In the genomic region with DNA sequence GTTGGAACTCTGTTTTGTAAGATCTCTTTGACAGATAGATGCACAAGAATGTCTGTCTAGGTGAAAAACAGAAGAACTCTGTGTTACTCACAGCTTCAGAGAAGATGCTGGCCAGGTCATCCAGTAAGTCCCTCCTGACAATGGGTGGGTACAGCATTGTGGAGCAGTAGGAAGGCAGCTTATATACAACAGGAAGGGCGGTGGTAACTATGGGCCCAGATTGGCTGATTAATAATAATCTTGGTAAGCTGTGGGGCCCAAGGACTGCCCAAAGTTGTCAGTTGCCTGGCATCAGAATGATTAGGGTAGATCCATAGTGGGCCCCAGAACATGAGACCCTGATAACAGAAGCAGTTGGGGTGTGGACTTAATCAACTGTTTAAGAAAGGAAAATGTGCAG, we compare ENCODE assay signal across 27 mouse cellular contexts. TPM values are rescaled to one million over a fixed set of nuclear protein-coding genes. Genes with fewer than 3 reads are reported as not detected.
DNase-seq lines count a peak whose midpoint lies in the region; ATAC-seq and TF ChIP-seq lines count a peak whose summit lies in the region.
"Had no signal": no experiment of that assay in that cellular context is flagged by ENCODE, and none has a peak within 500 bp of the region (broad histone marks: within the 10 kb centered on the region; RNA-seq: fewer than 3 reads in every experiment).

A gene (minus strand): TSS at position 158 of the 400 bp plus-strand sequence.

- peak; percentile 93 for ATAC-seq in G1E (ENCODE audit: extremely low read depth, insufficient number of reproducible peaks, low FRiP score, poor library complexity, severe bottlenecking)
- ATAC-seq in liver, postnatal 0 days: peak; percentile 82
- no peak for ATAC-seq in intestine, embryonic 16.5 days
- no peak for ATAC-seq in forebrain, embryonic 12.5 days (ENCODE audit: low FRiP score)
- ATAC-seq: intestine, embryonic 15.5 days; lung, postnatal 0 days; midbrain, embryonic 15.5 days had no signal

- peak; percentile 2 for DNase-seq in G1E (ENCODE audit: low spot score)
- peak; percentile 13 for DNase-seq in c-Kit-positive CD71-positive TER-119-negative erythroid progenitor cells, embryonic 14.5 days (ENCODE audit: low read depth)
- peak; percentile 15 for DNase-seq in liver
- DNase-seq in liver, postnatal 0 days: no peak
- DNase-seq in heart, postnatal 25 days (ENCODE audit: low spot score): no peak
- DNase-seq: cerebellum, adult 9-10 months; gastrocnemius, postnatal 10 days; heart, adult 11 months; heart, postnatal 36 days; kidney, postnatal 10 days; thymus, postnatal 36 days had no signal

- H3K4me1 ChIP-seq in G1E (ENCODE audit: insufficient read depth, low read depth, low read length): peaks cover 35% of the 10 kb centered on the region
- H3K4me1 ChIP-seq in liver, postnatal 0 days (ENCODE audit: insufficient read depth): no peaks in the 10 kb centered on the region
- H3K4me1 ChIP-seq in intestine, embryonic 16.5 days (ENCODE audit: control insufficient read depth, insufficient read depth, low read length): no peaks in the 10 kb centered on the region
- no peaks in the 10 kb centered on the region for H3K4me1 ChIP-seq in forebrain, embryonic 12.5 days
- H3K4me1 ChIP-seq: embryonic facial prominence, embryonic 12.5 days; heart, embryonic 13.5 days; hindbrain, embryonic 15.5 days; intestine, embryonic 15.5 days; limb, embryonic 15.5 days; midbrain, embryonic 15.5 days had no signal

- peak within 1 kb of the TSS; percentile 65 for H3K4me3 ChIP-seq in G1E (ENCODE audit: low read depth, low read length)
- H3K4me3 ChIP-seq in liver, postnatal 0 days (ENCODE audit: low read depth, low read length): no peak within 1 kb of the TSS
- H3K4me3 ChIP-seq in intestine, embryonic 16.5 days (ENCODE audit: low read length): no peak within 1 kb of the TSS
- no peak within 1 kb of the TSS for H3K4me3 ChIP-seq in forebrain, embryonic 12.5 days (replicated peaks)
- H3K4me3 ChIP-seq: embryonic facial prominence, embryonic 12.5 days; heart, embryonic 13.5 days; hindbrain, embryonic 15.5 days; intestine, embryonic 15.5 days; limb, embryonic 15.5 days; midbrain, embryonic 15.5 days; myocyte had no signal

- H3K9ac ChIP-seq in liver, postnatal 0 days (replicated peaks): no peak within 1 kb of the TSS
- H3K9ac ChIP-seq in intestine, embryonic 16.5 days (ENCODE audit: low read depth, low read length): no peak within 1 kb of the TSS
- no peak within 1 kb of the TSS for H3K9ac ChIP-seq in forebrain, embryonic 12.5 days
- H3K9ac ChIP-seq: embryonic facial prominence, embryonic 12.5 days; heart, embryonic 13.5 days; hindbrain, embryonic 15.5 days; intestine, embryonic 15.5 days; limb, embryonic 15.5 days; midbrain, embryonic 15.5 days had no signal

- intact Hi-C loops in heart, postnatal 25 days (cut with DNase I): no loop called here

- no peak for TF ChIP-seq CTCF in G1E (IDR thresholded peaks at IDR 0.05; ENCODE audit: low read depth, low read length)
- TF ChIP-seq CTCF in liver, postnatal 0 days (IDR thresholded peaks at IDR 0.05; ENCODE audit: low read depth): no peak

- no peaks in the 10 kb centered on the region for H3K9me3 ChIP-seq in G1E (replicated peaks)
- no peaks in the 10 kb centered on the region for H3K9me3 ChIP-seq in liver, postnatal 0 days (ENCODE audit: low read length)
- H3K9me3 ChIP-seq in intestine, embryonic 16.5 days (ENCODE audit: control insufficient read depth, low read length): no peaks in the 10 kb centered on the region
- no peaks in the 10 kb centered on the region for H3K9me3 ChIP-seq in forebrain, embryonic 12.5 days
- H3K9me3 ChIP-seq: embryonic facial prominence, embryonic 12.5 days; heart, embryonic 13.5 days; hindbrain, embryonic 15.5 days; intestine, embryonic 15.5 days; limb, embryonic 15.5 days; midbrain, embryonic 15.5 days had no signal

- 60% methylated on average over 1 of the region's 1 CpGs for WGBS in liver, postnatal 0 days (ENCODE audit: insufficient replicate concordance)
- WGBS in intestine, embryonic 16.5 days: 85% methylated on average over 1 of the region's 1 CpGs
- 86% methylated on average over 1 of the region's 1 CpGs for WGBS in forebrain, embryonic 12.5 days

- H3K36me3 ChIP-seq in G1E (replicated peaks): no peaks in the 10 kb centered on the region
- no peaks in the 10 kb centered on the region for H3K36me3 ChIP-seq in liver, postnatal 0 days (replicated peaks; ENCODE audit: insufficient read depth, low read length)
- no peaks in the 10 kb centered on the region for H3K36me3 ChIP-seq in intestine, embryonic 16.5 days (ENCODE audit: control insufficient read depth, insufficient read depth, low read length)
- no peaks in the 10 kb centered on the region for H3K36me3 ChIP-seq in forebrain, embryonic 12.5 days (replicated peaks)
- H3K36me3 ChIP-seq: embryonic facial prominence, embryonic 12.5 days; heart, embryonic 13.5 days; hindbrain, embryonic 15.5 days; intestine, embryonic 15.5 days; limb, embryonic 15.5 days; midbrain, embryonic 15.5 days had no signal

- peak; percentile 94 for TF ChIP-seq EP300 in liver, postnatal 0 days (IDR thresholded peaks at IDR 0.05; ENCODE audit: low read depth)

- no peak within 1 kb of the TSS for H3K27ac ChIP-seq in liver, postnatal 0 days (ENCODE audit: low read depth)
- H3K27ac ChIP-seq in intestine, embryonic 16.5 days (ENCODE audit: low read length): no peak within 1 kb of the TSS
- no peak within 1 kb of the TSS for H3K27ac ChIP-seq in forebrain, embryonic 12.5 days
- H3K27ac ChIP-seq: embryonic facial prominence, embryonic 12.5 days; heart, embryonic 13.5 days; hindbrain, embryonic 15.5 days; intestine, embryonic 15.5 days; limb, embryonic 15.5 days; midbrain, embryonic 15.5 days had no signal

- H3K4me2 ChIP-seq in liver, postnatal 0 days (ENCODE audit: low read depth, low read length): no peak within 1 kb of the TSS
- no peak within 1 kb of the TSS for H3K4me2 ChIP-seq in intestine, embryonic 16.5 days (ENCODE audit: low read depth, low read length)
- H3K4me2 ChIP-seq in forebrain, embryonic 12.5 days: no peak within 1 kb of the TSS
- H3K4me2 ChIP-seq: embryonic facial prominence, embryonic 12.5 days; heart, embryonic 13.5 days; hindbrain, embryonic 15.5 days; intestine, embryonic 15.5 days; limb, embryonic 15.5 days; midbrain, embryonic 15.5 days had no signal

- H3K27me3 ChIP-seq in G1E (ENCODE audit: insufficient read depth, low read length): no peaks in the 10 kb centered on the region
- H3K27me3 ChIP-seq in liver, postnatal 0 days (ENCODE audit: insufficient read depth, low read length): no peaks in the 10 kb centered on the region
- H3K27me3 ChIP-seq in intestine, embryonic 16.5 days (replicated peaks; ENCODE audit: control insufficient read depth, insufficient read depth, low read length): no peaks in the 10 kb centered on the region
- no peaks in the 10 kb centered on the region for H3K27me3 ChIP-seq in forebrain, embryonic 12.5 days
- H3K27me3 ChIP-seq: CH12.LX; embryonic facial prominence, embryonic 12.5 days; heart, embryonic 13.5 days; hindbrain, embryonic 15.5 days; intestine, embryonic 15.5 days; limb, embryonic 15.5 days; midbrain, embryonic 15.5 days had no signal

RNA-seq across cellular contexts. Expression of the gene that starts here (rescaled TPM):
- 1,046 and 1,233 TPM in 2 replicates for total RNA-seq in G1E (2014; fragmentation: Nextera tagmentation)
- 369 and 374 TPM in 2 replicates for total RNA-seq in G1E (2017)
- polyA plus RNA-seq in G1E (2012): 66.2 and 89.4 TPM in 2 replicates
- 74.1 and 78.4 TPM in 2 replicates for polyA plus RNA-seq in liver, postnatal 0 days (2015; fragmentation: Nextera tagmentation; extraction: Ambion mirVana)
- 0.23 and 0.98 TPM in 2 replicates for polyA plus RNA-seq in intestine, embryonic 16.5 days (2015; fragmentation: Nextera tagmentation; extraction: Ambion mirVana)
- not detected for total RNA-seq in heart, postnatal 25 days (2021)
- polyA plus RNA-seq in forebrain, embryonic 12.5 days (2016; fragmentation: Nextera tagmentation; extraction: Ambion mirVana): not detected in 2 replicates
- total RNA-seq: adrenal gland, adult 18-20 months; heart, postnatal 36 days; layer of hippocampus, adult 18-20 months; layer of hippocampus, postnatal 25 days; left cerebral cortex, postnatal 25 days had no signal
- polyA plus RNA-seq: hindbrain, embryonic 15.5 days; neural tube, embryonic 14.5 days had no signal

Comparison
In these comparisons a context has a peak if more than half of its experiments do, and no peak if none do; other contexts are left out.
1. RNA of the gene that starts here (total RNA-seq): 369 to 1,233 TPM in G1E; not detected in heart, postnatal 25 days; every median in the first group is over 100 times any median in the second.
2. RNA of the gene that starts here (polyA plus RNA-seq): 66.2 to 89.4 TPM in G1E and 74.1 to 78.4 TPM in liver, postnatal 0 days; 0.23 to 0.98 TPM in intestine, embryonic 16.5 days and not detected in forebrain, embryonic 12.5 days; every median in the first group is over 10 times any median in the second.
3. DNase-seq: peak in G1E (single experiment), c-Kit-positive CD71-positive TER-119-negative erythroid progenitor cells, embryonic 14.5 days (single experiment) and liver (single experiment); none in liver, postnatal 0 days (single experiment) and heart, postnatal 25 days (single experiment).
4. ATAC-seq: peak in G1E (single experiment) and liver, postnatal 0 days (single experiment); none in intestine, embryonic 16.5 days (single experiment) and forebrain, embryonic 12.5 days (single experiment).